Mouse (Mus musculus): ENCODE data around the gene Prpf6. TPM values are rescaled to one million over a fixed set of nuclear protein-coding genes. Genes with fewer than 3 reads are reported as not detected.

Gene Prpf6
- polyA plus RNA-seq, 1 experiment from 2014 or later = 66.5 TPM

GRCm38 (mm10) chr2:181657441-181657840 is 65.8 kb downstream of the Prpf6 start:
- H3K4me1 ChIP-seq (replicated peaks; ENCODE audit: control insufficient read depth, insufficient read depth, low read length) = no peaks in the 10 kb centered on the region
- 73% methylated on average over 2 of the region's 2 CpGs for WGBS
- H3K27me3 ChIP-seq (ENCODE audit: control insufficient read depth, insufficient read depth, low read length) = no peaks in the 10 kb centered on the region
- no peak overlapping the region for H3K27ac ChIP-seq (ENCODE audit: low read depth, low read length)
- DNase-seq (ENCODE audit: low spot score) (no peak), ATAC-seq (ENCODE audit: low FRiP score) (no peak)
- H3K4me3 ChIP-seq (ENCODE audit: low read depth, low read length) = no peak overlapping the region
- H3K36me3 ChIP-seq (ENCODE audit: control insufficient read depth, insufficient read depth, low read length) = no peaks in the 10 kb centered on the region
- no peaks in the 10 kb centered on the region for H3K9me3 ChIP-seq (ENCODE audit: control insufficient read depth, low read length)
- no peak overlapping the region for H3K9ac ChIP-seq (ENCODE audit: low read depth, low read length)
- H3K4me2 ChIP-seq (replicated peaks; ENCODE audit: low read depth, low read length) = no peak overlapping the region

- Histone ChIP-seq H3K4me3 (ENCODE audit: low read depth, low read length) (no peak overlapping the region), H3K36me3 (ENCODE audit: control insufficient read depth, insufficient read depth, low read length) (no peaks in the 10 kb centered on the region), H3K9ac (ENCODE audit: low read depth, low read length) (no peak overlapping the region), H3K9me3 (ENCODE audit: control insufficient read depth, low read length) (no peaks in the 10 kb centered on the region), H3K4me1 (replicated peaks; ENCODE audit: control insufficient read depth, insufficient read depth, low read length) (no peaks in the 10 kb centered on the region), H3K27me3 (ENCODE audit: control insufficient read depth, insufficient read depth, low read length) (no peaks in the 10 kb centered on the region), H3K4me2 (replicated peaks; ENCODE audit: low read depth, low read length) (no peak overlapping the region), H3K27ac (ENCODE audit: low read depth, low read length) (no peak overlapping the region)
- 81% methylated on average over 7 of the region's 7 CpGs for WGBS
- DNase-seq (ENCODE audit: low spot score) (no peak), ATAC-seq (ENCODE audit: low FRiP score) (no peak)
These were observed 66.9 kb downstream of the Prpf6 start for GRCm38 (mm10) chr2:181658528-181658927.

GRCm38 (mm10) chr2:181658930-181659555 is 67.4 kb downstream of the Prpf6 start:
- Histone ChIP-seq H3K36me3 (ENCODE audit: control insufficient read depth, insufficient read depth, low read length) (no peaks in the 10 kb centered on the region), H3K4me3 (ENCODE audit: low read depth, low read length) (no peak overlapping the region), H3K4me1 (replicated peaks; ENCODE audit: control insufficient read depth, insufficient read depth, low read length) (no peaks in the 10 kb centered on the region), H3K4me2 (replicated peaks; ENCODE audit: low read depth, low read length) (no peak overlapping the region), H3K27ac (ENCODE audit: low read depth, low read length) (no peak overlapping the region), H3K9ac (ENCODE audit: low read depth, low read length) (no peak overlapping the region), H3K27me3 (ENCODE audit: control insufficient read depth, insufficient read depth, low read length) (no peaks in the 10 kb centered on the region), H3K9me3 (ENCODE audit: control insufficient read depth, low read length) (no peaks in the 10 kb centered on the region)
- peak; percentile 41 for ATAC-seq (ENCODE audit: low FRiP score)
- 36% methylated on average over 17 of the region's 17 CpGs for WGBS
- peak; percentile 40 for DNase-seq (ENCODE audit: low spot score)

GRCm38 (mm10) chr2:181659609-181660055 is 68.0 kb downstream of the Prpf6 start:
- 11% methylated on average over 9 of the region's 9 CpGs for WGBS
- ATAC-seq (ENCODE audit: low FRiP score) = peak; percentile 84
- H3K27ac ChIP-seq (ENCODE audit: low read depth, low read length) = no peak overlapping the region
- no peak overlapping the region for H3K4me2 ChIP-seq (replicated peaks; ENCODE audit: low read depth, low read length)
- H3K4me1 ChIP-seq (replicated peaks; ENCODE audit: control insufficient read depth, insufficient read depth, low read length) = no peaks in the 10 kb centered on the region
- DNase-seq (ENCODE audit: low spot score) = peak; percentile 80
- H3K27me3 ChIP-seq (ENCODE audit: control insufficient read depth, insufficient read depth, low read length) = no peaks in the 10 kb centered on the region
- no peak overlapping the region for H3K4me3 ChIP-seq (ENCODE audit: low read depth, low read length)
- no peaks in the 10 kb centered on the region for H3K9me3 ChIP-seq (ENCODE audit: control insufficient read depth, low read length)
- H3K36me3 ChIP-seq (ENCODE audit: control insufficient read depth, insufficient read depth, low read length) = no peaks in the 10 kb centered on the region
- H3K9ac ChIP-seq (ENCODE audit: low read depth, low read length) = no peak overlapping the region

GRCm38 (mm10) chr2:181662620-181663297 is 71.1 kb downstream of the Prpf6 start:
- peak overlapping the region; percentile 10; the same call in 1 of the 2 replicates for H3K27ac ChIP-seq (ENCODE audit: low read depth, low read length)
- ATAC-seq (ENCODE audit: low FRiP score) = no peak
- WGBS = 85% methylated on average over 3 of the region's 3 CpGs

GRCm38 (mm10) chr2:181663298-181663630 is 71.6 kb downstream of the Prpf6 start:
- no peak for DNase-seq (ENCODE audit: low spot score)
- WGBS = 36% methylated on average over 4 of the region's 4 CpGs
- Histone ChIP-seq H3K9me3 (ENCODE audit: control insufficient read depth, low read length) (no peaks in the 10 kb centered on the region), H3K4me2 (replicated peaks; ENCODE audit: low read depth, low read length) (no peak overlapping the region), H3K9ac (ENCODE audit: low read depth, low read length) (no peak overlapping the region), H3K27me3 (ENCODE audit: control insufficient read depth, insufficient read depth, low read length) (no peaks in the 10 kb centered on the region), H3K4me1 (replicated peaks; ENCODE audit: control insufficient read depth, insufficient read depth, low read length) (no peaks in the 10 kb centered on the region), H3K4me3 (ENCODE audit: low read depth, low read length) (no peak overlapping the region), H3K36me3 (ENCODE audit: control insufficient read depth, insufficient read depth, low read length) (no peaks in the 10 kb centered on the region), H3K27ac (ENCODE audit: low read depth, low read length) (no peak overlapping the region)
- ATAC-seq (ENCODE audit: low FRiP score) = no peak

More at GRCm38 (mm10) chr2:181662620-181663297, 71.1 kb downstream of the Prpf6 start:
- Histone ChIP-seq H3K4me3 (ENCODE audit: low read depth, low read length) (no peak overlapping the region), H3K9ac (ENCODE audit: low read depth, low read length) (no peak overlapping the region), H3K36me3 (ENCODE audit: control insufficient read depth, insufficient read depth, low read length) (no peaks in the 10 kb centered on the region), H3K4me1 (replicated peaks; ENCODE audit: control insufficient read depth, insufficient read depth, low read length) (no peaks in the 10 kb centered on the region), H3K9me3 (ENCODE audit: control insufficient read depth, low read length) (no peaks in the 10 kb centered on the region), H3K4me2 (replicated peaks; ENCODE audit: low read depth, low read length) (no peak overlapping the region), H3K27me3 (ENCODE audit: control insufficient read depth, insufficient read depth, low read length) (no peaks in the 10 kb centered on the region)
- DNase-seq (ENCODE audit: low spot score) = no peak

GRCm38 (mm10) chr2:181670285-181670912 is 78.7 kb downstream of the Prpf6 start:
- Histone ChIP-seq H3K9ac (ENCODE audit: low read depth, low read length) (no peak overlapping the region), H3K27me3 (ENCODE audit: control insufficient read depth, insufficient read depth, low read length) (peaks cover 43% of the 10 kb centered on the region), H3K4me1 (replicated peaks; ENCODE audit: control insufficient read depth, insufficient read depth, low read length) (peaks cover 9% of the 10 kb centered on the region; the same call in 1 of the 2 replicates), H3K36me3 (ENCODE audit: control insufficient read depth, insufficient read depth, low read length) (no peaks in the 10 kb centered on the region), H3K4me3 (ENCODE audit: low read depth, low read length) (peak overlapping the region; percentile 34), H3K27ac (ENCODE audit: low read depth, low read length) (no peak overlapping the region), H3K9me3 (ENCODE audit: control insufficient read depth, low read length) (no peaks in the 10 kb centered on the region), H3K4me2 (replicated peaks; ENCODE audit: low read depth, low read length) (peak overlapping the region; percentile 62)
- WGBS = 3% methylated on average over 53 of the region's 56 CpGs
- ATAC-seq (ENCODE audit: low FRiP score) = no peak
- DNase-seq (ENCODE audit: low spot score) = peak; percentile 31

GRCm38 (mm10) chr2:181670913-181671311 is 79.2 kb downstream of the Prpf6 start:
- Histone ChIP-seq H3K9ac (ENCODE audit: low read depth, low read length) (peak overlapping the region; percentile 8; the same call in 1 of the 2 replicates), H3K27ac (ENCODE audit: low read depth, low read length) (no peak overlapping the region), H3K36me3 (ENCODE audit: control insufficient read depth, insufficient read depth, low read length) (no peaks in the 10 kb centered on the region), H3K4me2 (replicated peaks; ENCODE audit: low read depth, low read length) (peak overlapping the region; percentile 62), H3K27me3 (ENCODE audit: control insufficient read depth, insufficient read depth, low read length) (peaks cover 43% of the 10 kb centered on the region), H3K4me3 (ENCODE audit: low read depth, low read length) (peak overlapping the region; percentile 34), H3K4me1 (replicated peaks; ENCODE audit: control insufficient read depth, insufficient read depth, low read length) (peaks cover 9% of the 10 kb centered on the region; the same call in 1 of the 2 replicates), H3K9me3 (ENCODE audit: control insufficient read depth, low read length) (no peaks in the 10 kb centered on the region)
- DNase-seq (ENCODE audit: low spot score) = peak; percentile 58
- no peak for ATAC-seq (ENCODE audit: low FRiP score)
- WGBS = 2% methylated on average over 41 of the region's 41 CpGs
